In the genomic region with DNA sequence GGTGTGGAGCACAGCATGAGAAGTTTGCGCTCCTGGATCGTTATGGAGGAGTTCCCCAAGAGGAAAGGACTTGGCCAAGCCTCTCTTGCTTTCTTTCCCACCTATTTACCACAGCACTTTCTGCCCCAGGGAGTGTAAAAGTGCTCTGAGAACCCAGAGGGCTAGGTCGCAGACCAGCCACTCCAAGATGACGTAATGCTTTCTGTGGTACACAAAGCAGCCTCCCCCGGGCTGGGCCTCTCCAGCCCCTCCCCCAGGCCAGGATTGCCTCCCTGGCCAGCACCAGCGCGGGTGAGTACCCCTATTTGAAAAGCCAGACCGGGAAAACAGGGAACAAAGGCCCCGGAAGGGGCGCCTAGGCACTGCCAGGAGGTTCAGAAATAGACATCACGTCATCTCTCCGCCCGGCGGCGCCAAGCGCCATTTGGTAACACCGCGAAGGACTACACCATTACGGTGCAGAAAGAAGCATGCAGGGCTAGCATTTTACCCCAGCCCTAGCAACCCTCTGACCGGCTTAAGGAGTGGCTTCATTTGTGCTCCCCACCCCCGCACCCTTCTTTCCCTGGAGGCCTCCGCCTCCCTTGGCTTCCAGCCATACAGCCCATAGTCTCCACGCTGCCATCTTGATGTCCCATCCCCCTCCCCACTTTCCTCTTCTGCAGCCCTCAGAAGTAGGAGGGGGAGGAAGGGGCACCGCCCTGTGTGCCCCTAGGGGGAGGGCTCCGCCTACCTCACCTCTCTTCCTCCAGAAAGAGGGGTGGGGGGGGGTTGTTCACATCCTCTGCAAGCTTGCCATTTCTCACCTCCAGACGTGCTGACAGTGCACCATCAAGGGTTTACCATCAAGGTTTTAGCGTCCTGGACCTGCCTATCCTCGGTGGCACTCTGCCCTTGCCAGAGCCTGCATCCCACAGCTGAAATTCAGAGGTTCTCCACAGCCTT, we compare ENCODE assay signal across 8 mouse cellular contexts. TPM values are rescaled to one million over a fixed set of nuclear protein-coding genes. Genes with fewer than 3 reads are reported as not detected.
DNase-seq lines count a peak whose midpoint lies in the region; ATAC-seq and TF ChIP-seq lines count a peak whose summit lies in the region.
"Not testable (repeated sequence)": the region's sequence is repeated elsewhere in the genome, so short reads cannot be mapped to it uniquely, and the experiment has no call there.

No protein-coding gene starts in this region.

- H3K9ac ChIP-seq in forebrain, embryonic 15.5 days (replicated peaks), result peak overlapping the region; percentile 65
- not testable (repeated sequence) for H3K9ac ChIP-seq in heart, postnatal 0 days (replicated peaks; ENCODE audit: low read depth, low read length); limb, embryonic 15.5 days
- peak overlapping the region; percentile 48; the same call in 1 of the 2 replicates for H3K9ac ChIP-seq in midbrain, embryonic 14.5 days (replicated peaks; ENCODE audit: low read length)

- not testable (repeated sequence) for TF ChIP-seq EP300 in heart, postnatal 0 days (IDR thresholded peaks at IDR 0.05; ENCODE audit: low read depth)

- DNase-seq in cerebellum, adult 11-12 months, result peak; percentile 90
- DNase-seq in heart, postnatal 0 days (ENCODE audit: low spot score), result peak; percentile 43
- DNase-seq in kidney, postnatal 10 days, result peak; percentile 58
- DNase-seq in midbrain, embryonic 14.5 days, result peak; percentile 85
- peak; percentile 1 for DNase-seq in spleen, adult 12 weeks (ENCODE audit: low spot score)

- H3K9me3 ChIP-seq in forebrain, embryonic 15.5 days; heart, postnatal 0 days (replicated peaks; ENCODE audit: control insufficient read depth, low read length); limb, embryonic 15.5 days; midbrain, embryonic 14.5 days (ENCODE audit: control insufficient read depth, low read length): not testable (repeated sequence)

- H3K4me2 ChIP-seq in forebrain, embryonic 15.5 days (replicated peaks), result peak overlapping the region; percentile 52
- peak overlapping the region; percentile 47 for H3K4me2 ChIP-seq in heart, postnatal 0 days (ENCODE audit: low read depth, low read length)
- H3K4me2 ChIP-seq in limb, embryonic 15.5 days, result peak overlapping the region; percentile 47
- H3K4me2 ChIP-seq in midbrain, embryonic 14.5 days (ENCODE audit: low read length), result peak overlapping the region; percentile 48

- TF ChIP-seq CTCF in heart, postnatal 0 days (IDR thresholded peaks at IDR 0.05; ENCODE audit: low read depth), result not testable (repeated sequence)

- H3K27me3 ChIP-seq in forebrain, embryonic 15.5 days; heart, postnatal 0 days (ENCODE audit: control insufficient read depth, insufficient read depth, low read length); limb, embryonic 15.5 days; midbrain, embryonic 14.5 days (ENCODE audit: control insufficient read depth, insufficient read depth, low read length): not testable (repeated sequence)

- under 1% methylated on average over 22 of the region's 28 CpGs for WGBS in forebrain, embryonic 15.5 days
- WGBS in heart, postnatal 0 days, result 8% methylated on average over 14 of the region's 28 CpGs
- 6% methylated on average over 14 of the region's 28 CpGs for WGBS in limb, embryonic 15.5 days
- WGBS in midbrain, embryonic 14.5 days, result under 1% methylated on average over 21 of the region's 28 CpGs

- not testable (repeated sequence) for H3K4me1 ChIP-seq in forebrain, embryonic 15.5 days; heart, postnatal 0 days (ENCODE audit: control insufficient read depth, insufficient read depth); limb, embryonic 15.5 days; midbrain, embryonic 14.5 days (ENCODE audit: control insufficient read depth, insufficient read depth, low read length)

- H3K27ac ChIP-seq in forebrain, embryonic 15.5 days (replicated peaks), result peak overlapping the region; percentile 96
- peak overlapping the region; percentile 81 for H3K27ac ChIP-seq in heart, postnatal 0 days (ENCODE audit: low read depth)
- H3K27ac ChIP-seq in limb, embryonic 15.5 days, result peak overlapping the region; percentile 77
- H3K27ac ChIP-seq in midbrain, embryonic 14.5 days (replicated peaks; ENCODE audit: low read depth, low read length), result peak overlapping the region; percentile 89

- H3K36me3 ChIP-seq in forebrain, embryonic 15.5 days; heart, postnatal 0 days (replicated peaks; ENCODE audit: control insufficient read depth, insufficient read depth, low read length); limb, embryonic 15.5 days; midbrain, embryonic 14.5 days (ENCODE audit: control insufficient read depth, insufficient read depth, low read length): not testable (repeated sequence)

- peak; percentile 56 for ATAC-seq in CD4-positive, CD25-positive, alpha-beta regulatory T cell, adult 4 months
- ATAC-seq in forebrain, embryonic 15.5 days (replicated peaks), result peak; percentile 82
- peak; percentile 71 for ATAC-seq in heart, postnatal 0 days (ENCODE audit: insufficient read depth, low read depth)
- peak; percentile 80 for ATAC-seq in limb, embryonic 15.5 days (ENCODE audit: insufficient number of reproducible peaks, low FRiP score, low TSS enrichment, low read depth)
- peak; percentile 82 for ATAC-seq in midbrain, embryonic 14.5 days (ENCODE audit: low FRiP score, low TSS enrichment)

- H3K4me3 ChIP-seq in forebrain, embryonic 15.5 days, result peak overlapping the region; percentile 54
- H3K4me3 ChIP-seq in heart, postnatal 0 days (ENCODE audit: low read depth, low read length), result peak overlapping the region; percentile 26
- H3K4me3 ChIP-seq in limb, embryonic 15.5 days, result peak overlapping the region; percentile 30
- H3K4me3 ChIP-seq in midbrain, embryonic 14.5 days (replicated peaks; ENCODE audit: low read depth, low read length), result peak overlapping the region; percentile 45

RNA-seq across cellular contexts. Expression of gene Gon4l, which starts 3.6 kb away (rescaled TPM):
- 10 to 100 TPM; 17.0 to 19.3 TPM for polyA plus RNA-seq in CD4-positive, CD25-positive, alpha-beta regulatory T cell, adult 4 months (2017; shearing (Covaris generic))
- polyA plus RNA-seq in forebrain, embryonic 15.5 days (2015; fragmentation: Nextera tagmentation; extraction: Ambion mirVana), result 13.3 and 13.9 TPM in 2 replicates
- total RNA-seq in heart, postnatal 0 days (2014; rRNA removed; ENCODE audit: low replicate concordance), result 16.3 and 18.4 TPM in 2 replicates
- polyA plus RNA-seq in heart, postnatal 0 days (2015; fragmentation: Nextera tagmentation; extraction: Ambion mirVana), result 3.8 and 4.2 TPM in 2 replicates
- 8.5 and 9.9 TPM in 2 replicates for polyA plus RNA-seq in limb, embryonic 15.5 days (2015; fragmentation: Nextera tagmentation; extraction: Ambion mirVana)
- 14.4 and 18.3 TPM in 2 replicates for polyA plus RNA-seq in midbrain, embryonic 14.5 days (2014; fragmentation: Nextera tagmentation; extraction: Ambion mirVana)

RNA-seq across cellular contexts. Expression of gene Syt11, which starts 56.5 kb away (rescaled TPM):
- 100 to 1,000 TPM in 1 of 2 experiments, 10 to 100 TPM in 1; 82.0 to 119 TPM for polyA plus RNA-seq in CD4-positive, CD25-positive, alpha-beta regulatory T cell, adult 4 months (2017; shearing (Covaris generic))
- 236 TPM in 2 replicates for polyA plus RNA-seq in forebrain, embryonic 15.5 days (2015; fragmentation: Nextera tagmentation; extraction: Ambion mirVana)
- 3.5 and 13.4 TPM in 2 replicates for total RNA-seq in heart, postnatal 0 days (2014; rRNA removed; ENCODE audit: low replicate concordance)
- 3.2 and 4.7 TPM in 2 replicates for polyA plus RNA-seq in heart, postnatal 0 days (2015; fragmentation: Nextera tagmentation; extraction: Ambion mirVana)
- polyA plus RNA-seq in limb, embryonic 15.5 days (2015; fragmentation: Nextera tagmentation; extraction: Ambion mirVana), result 16.9 and 17.5 TPM in 2 replicates
- 169 and 199 TPM in 2 replicates for polyA plus RNA-seq in midbrain, embryonic 14.5 days (2014; fragmentation: Nextera tagmentation; extraction: Ambion mirVana)

Comparison
In these comparisons a context has a peak if more than half of its experiments do, and no peak if none do; other contexts are left out.
1. Peak in every context shown above with its lines: DNase-seq, ATAC-seq, H3K4me3 ChIP-seq and H3K27ac ChIP-seq.
2. DNase-seq: peak in every context shown above with its lines; median percentile 90 in cerebellum, adult 11-12 months; 85 in midbrain, embryonic 14.5 days; 58 in kidney, postnatal 10 days; 43 in heart, postnatal 0 days; 1 in spleen, adult 12 weeks.